Mouse (Mus musculus) lung, postnatal 0 days (tissue): ENCODE data around the gene Rngtt.

Source experiments
- CTCF ChIP-seq: IDR thresholded peaks from 2 replicates; pipeline ENCODE4 v1.5.1; 2016; ENCODE audit warnings: antibody characterized with exemption, mild to moderate bottlenecking
- EP300 ChIP-seq: IDR thresholded peaks from 2 replicates; pipeline ENCODE4 v1.6.1; 2016; ENCODE audit warnings: antibody characterized with exemption, mild to moderate bottlenecking, control low read depth

DNA sequence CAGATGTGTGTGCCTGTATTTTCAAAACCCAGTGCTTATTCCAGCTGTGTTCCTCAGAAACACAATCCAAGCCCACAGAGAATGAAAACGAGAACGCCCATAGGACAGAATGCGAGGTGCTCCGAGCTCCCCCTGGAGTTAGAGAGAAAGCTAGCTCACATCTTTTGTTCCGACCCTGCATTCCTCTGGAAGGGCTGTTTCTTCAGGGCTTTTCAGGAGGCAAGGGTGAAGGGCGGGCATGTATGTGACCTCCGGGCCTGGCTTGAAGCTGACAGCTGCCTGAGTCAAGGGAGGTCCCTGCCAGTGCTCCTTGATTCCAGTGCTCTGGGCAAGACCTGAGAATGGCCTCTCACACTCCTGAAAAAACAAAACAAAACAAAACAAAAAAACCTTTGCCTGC lies 216.0 kb downstream of the Rngtt start:
- peak; percentile 30 for TF ChIP-seq CTCF
- no peak for TF ChIP-seq EP300
